ENCODE assay signal across 27 mouse cellular contexts in the genomic region with DNA sequence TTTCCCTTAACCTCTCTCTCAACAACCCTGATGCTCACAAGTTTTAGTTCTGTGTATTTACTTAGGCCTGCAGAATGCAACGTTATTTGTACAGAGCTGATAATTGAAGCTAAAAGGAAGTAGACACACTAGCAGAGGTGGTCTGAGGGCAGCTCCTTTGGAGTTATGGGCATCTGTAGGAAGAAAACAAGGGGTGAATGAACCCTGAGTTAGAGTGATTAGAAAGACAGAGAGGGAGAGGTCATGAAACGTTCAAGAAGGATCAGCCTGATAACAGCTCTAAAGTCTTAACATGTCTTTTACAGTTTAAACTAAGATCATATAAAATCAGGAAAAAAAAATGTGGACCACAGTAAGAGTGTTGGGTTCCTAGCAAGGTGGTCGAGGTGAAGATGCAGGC. TPM values are rescaled to one million over a fixed set of nuclear protein-coding genes. Genes with fewer than 3 reads are reported as not detected.
DNase-seq lines count a peak whose midpoint lies in the region; ATAC-seq and TF ChIP-seq lines count a peak whose summit lies in the region.
"Had no signal": no experiment of that assay in that cellular context is flagged by ENCODE, and none has a peak within 500 bp of the region (broad histone marks: within the 10 kb centered on the region; RNA-seq: fewer than 3 reads in every experiment).

No protein-coding gene starts in this region.

- H3K36me3 ChIP-seq in liver, embryonic 12.5 days: peaks cover 98% of the 10 kb centered on the region
- peaks cover 80% of the 10 kb centered on the region for H3K36me3 ChIP-seq in liver, postnatal 0 days (replicated peaks; ENCODE audit: insufficient read depth, low read length)
- peaks cover 98% of the 10 kb centered on the region for H3K36me3 ChIP-seq in hindbrain, embryonic 13.5 days
- H3K36me3 ChIP-seq in limb, embryonic 10.5 days: peaks cover 98% of the 10 kb centered on the region

- no peak overlapping the region for H3K4me3 ChIP-seq in liver, embryonic 12.5 days
- no peak overlapping the region for H3K4me3 ChIP-seq in liver, postnatal 0 days (ENCODE audit: low read depth, low read length)
- no peak overlapping the region for H3K4me3 ChIP-seq in hindbrain, embryonic 13.5 days
- no peak overlapping the region for H3K4me3 ChIP-seq in limb, embryonic 10.5 days
- H3K4me3 ChIP-seq: embryonic facial prominence, embryonic 15.5 days; forebrain, embryonic 12.5 days; heart, adult 2 months; heart, embryonic 15.5 days had no signal

- peak; percentile 24; the same call in 1 of the 2 replicates for ATAC-seq in liver, embryonic 12.5 days
- peak; percentile 89 for ATAC-seq in erythroid progenitor cell, adult 5-6 weeks (replicated peaks; ENCODE audit: low FRiP score, poor library complexity, severe bottlenecking)
- ATAC-seq in liver, postnatal 0 days: peak; percentile 44; the same call in 1 of the 2 replicates
- no peak for ATAC-seq in hindbrain, embryonic 13.5 days (ENCODE audit: low FRiP score)
- ATAC-seq: CD4-positive, CD25-positive, alpha-beta regulatory T cell, adult 4 months; forebrain, embryonic 16.5 days had no signal

- DNase-seq in liver: no peak
- DNase-seq in liver, postnatal 0 days: no peak
- DNase-seq in embryo, embryonic 9.5 days (ENCODE audit: extremely low spot score): no peak
- DNase-seq in limb, embryonic 10.5 days (ENCODE audit: low spot score): no peak
- DNase-seq: adrenal gland, postnatal 14 days; B cell, adult 2 months; cerebellum, adult 2 months; cerebellum, postnatal 10 days; gastrocnemius, postnatal 10 days; heart, adult 2 months; heart, postnatal 14 days had no signal

- no peaks in the 10 kb centered on the region for H3K27me3 ChIP-seq in liver, embryonic 12.5 days (replicated peaks)
- H3K27me3 ChIP-seq in liver, postnatal 0 days (ENCODE audit: insufficient read depth, low read length): no peaks in the 10 kb centered on the region
- H3K27me3 ChIP-seq in hindbrain, embryonic 13.5 days: no peaks in the 10 kb centered on the region
- H3K27me3 ChIP-seq in limb, embryonic 10.5 days (ENCODE audit: low read depth, poor library complexity, severe bottlenecking): no peaks in the 10 kb centered on the region
- H3K27me3 ChIP-seq: embryonic facial prominence, embryonic 15.5 days; forebrain, embryonic 12.5 days; heart, embryonic 15.5 days had no signal

- H3K27ac ChIP-seq in liver, embryonic 12.5 days: no peak overlapping the region
- no peak overlapping the region for H3K27ac ChIP-seq in liver, postnatal 0 days (ENCODE audit: low read depth)
- H3K27ac ChIP-seq in hindbrain, embryonic 13.5 days: no peak overlapping the region
- no peak overlapping the region for H3K27ac ChIP-seq in limb, embryonic 10.5 days
- H3K27ac ChIP-seq: embryonic facial prominence, embryonic 15.5 days; forebrain, embryonic 12.5 days; heart, adult 2 months; heart, embryonic 15.5 days; hindbrain, embryonic 14.5 days had no signal

- peak; percentile 65; the same call in 1 of the 2 replicates for TF ChIP-seq EP300 in liver, postnatal 0 days (IDR thresholded peaks at IDR 0.05; ENCODE audit: low read depth)

- H3K4me2 ChIP-seq in liver, embryonic 12.5 days: no peak overlapping the region
- no peak overlapping the region for H3K4me2 ChIP-seq in liver, postnatal 0 days (ENCODE audit: low read depth, low read length)
- H3K4me2 ChIP-seq in hindbrain, embryonic 13.5 days: no peak overlapping the region
- H3K4me2 ChIP-seq: embryonic facial prominence, embryonic 15.5 days; forebrain, embryonic 12.5 days; heart, embryonic 11.5 days; heart, embryonic 15.5 days; hindbrain, embryonic 14.5 days had no signal

- no peak overlapping the region; the same call in 1 of the 2 replicates for H3K9ac ChIP-seq in liver, embryonic 12.5 days
- H3K9ac ChIP-seq in liver, postnatal 0 days (replicated peaks): no peak overlapping the region
- H3K9ac ChIP-seq in hindbrain, embryonic 13.5 days: no peak overlapping the region
- H3K9ac ChIP-seq: embryonic facial prominence, embryonic 15.5 days; forebrain, embryonic 12.5 days; heart, embryonic 15.5 days; hindbrain, embryonic 14.5 days had no signal

- 53% methylated on average over 3 of the region's 3 CpGs for WGBS in liver, embryonic 12.5 days (ENCODE audit: insufficient replicate concordance)
- WGBS in liver, postnatal 0 days (ENCODE audit: insufficient replicate concordance): 55% methylated on average over 3 of the region's 3 CpGs
- WGBS in hindbrain, embryonic 13.5 days: 92% methylated on average over 3 of the region's 3 CpGs
- 90% methylated on average over 3 of the region's 3 CpGs for WGBS in limb, embryonic 10.5 days

- H3K4me1 ChIP-seq in liver, embryonic 12.5 days: peaks cover 13% of the 10 kb centered on the region
- H3K4me1 ChIP-seq in liver, postnatal 0 days (ENCODE audit: insufficient read depth): no peaks in the 10 kb centered on the region
- H3K4me1 ChIP-seq in hindbrain, embryonic 13.5 days (replicated peaks): no peaks in the 10 kb centered on the region
- no peaks in the 10 kb centered on the region for H3K4me1 ChIP-seq in limb, embryonic 10.5 days
- H3K4me1 ChIP-seq: embryonic facial prominence, embryonic 15.5 days; forebrain, embryonic 12.5 days; heart, embryonic 15.5 days had no signal

- H3K9me3 ChIP-seq in liver, embryonic 12.5 days (replicated peaks): no peaks in the 10 kb centered on the region
- no peaks in the 10 kb centered on the region for H3K9me3 ChIP-seq in liver, postnatal 0 days (ENCODE audit: low read length)
- H3K9me3 ChIP-seq in hindbrain, embryonic 13.5 days: no peaks in the 10 kb centered on the region
- H3K9me3 ChIP-seq in limb, embryonic 10.5 days (replicated peaks): no peaks in the 10 kb centered on the region
- H3K9me3 ChIP-seq: embryonic facial prominence, embryonic 15.5 days; forebrain, embryonic 12.5 days; G1E; heart, embryonic 15.5 days had no signal

- no peak for TF ChIP-seq CTCF in liver, postnatal 0 days (IDR thresholded peaks at IDR 0.05; ENCODE audit: low read depth)

RNA-seq across cellular contexts. Expression of a gene that starts 23.2 kb away (rescaled TPM):
- 23.9 and 25.8 TPM in 2 replicates for polyA plus RNA-seq in liver, embryonic 12.5 days (2016; fragmentation: Nextera tagmentation; extraction: Ambion mirVana)
- 15.5 and 19.3 TPM in 2 replicates for total RNA-seq in erythroid progenitor cell, adult 5-6 weeks (2015; ENCODE audit: low replicate concordance)
- 12.1 and 13.9 TPM in 2 replicates for total RNA-seq in erythroid progenitor cell, adult 5-6 weeks (2017; ENCODE audit: low replicate concordance)
- 6.2 and 7.5 TPM in 2 replicates for polyA plus RNA-seq in liver, postnatal 0 days (2015; fragmentation: Nextera tagmentation; extraction: Ambion mirVana)
- polyA plus RNA-seq in hindbrain, embryonic 13.5 days (2015; fragmentation: Nextera tagmentation; extraction: Ambion mirVana): 21.6 and 24.0 TPM in 2 replicates
- 74.4 and 77.1 TPM in 2 replicates for polyA plus RNA-seq in limb, embryonic 10.5 days (2016; fragmentation: Nextera tagmentation; extraction: Ambion mirVana)

RNA-seq across cellular contexts. Expression of a gene that starts 23.2 kb away (rescaled TPM):
- 15.5 and 17.5 TPM in 2 replicates for polyA plus RNA-seq in liver, embryonic 12.5 days (2016; fragmentation: Nextera tagmentation; extraction: Ambion mirVana)
- total RNA-seq in erythroid progenitor cell, adult 5-6 weeks (2015; ENCODE audit: low replicate concordance): 1.3 TPM in 1 of 2 replicates, not detected in the other
- 1.0 TPM in 1 of 2 replicates, not detected in the other for total RNA-seq in erythroid progenitor cell, adult 5-6 weeks (2017; ENCODE audit: low replicate concordance)
- polyA plus RNA-seq in liver, postnatal 0 days (2015; fragmentation: Nextera tagmentation; extraction: Ambion mirVana): 14.0 and 14.1 TPM in 2 replicates
- polyA plus RNA-seq in hindbrain, embryonic 13.5 days (2015; fragmentation: Nextera tagmentation; extraction: Ambion mirVana): 33.7 TPM in 2 replicates
- 26.8 and 27.5 TPM in 2 replicates for polyA plus RNA-seq in limb, embryonic 10.5 days (2016; fragmentation: Nextera tagmentation; extraction: Ambion mirVana)

RNA-seq across cellular contexts. Expression of a gene that starts 28.5 kb away (rescaled TPM):
- not detected in 2 replicates for polyA plus RNA-seq in liver, embryonic 12.5 days (2016; fragmentation: Nextera tagmentation; extraction: Ambion mirVana)
- not detected in 2 replicates for total RNA-seq in erythroid progenitor cell, adult 5-6 weeks (2015; ENCODE audit: low replicate concordance)
- not detected in 2 replicates for total RNA-seq in erythroid progenitor cell, adult 5-6 weeks (2017; ENCODE audit: low replicate concordance)
- not detected in 2 replicates for polyA plus RNA-seq in liver, postnatal 0 days (2015; fragmentation: Nextera tagmentation; extraction: Ambion mirVana)
- not detected in 2 replicates for polyA plus RNA-seq in hindbrain, embryonic 13.5 days (2015; fragmentation: Nextera tagmentation; extraction: Ambion mirVana)
- not detected in 2 replicates for polyA plus RNA-seq in limb, embryonic 10.5 days (2016; fragmentation: Nextera tagmentation; extraction: Ambion mirVana)
- total RNA-seq: adrenal gland, adult 18-20 months; adrenal gland, postnatal 14 days; G1E; gastrocnemius, postnatal 10 days; gastrocnemius, postnatal 4 days; hematopoietic stem cell, adult 5-6 weeks had no signal
- polyA plus RNA-seq: cerebellum, adult 2 months; embryonic facial prominence, embryonic 11.5 days; embryonic facial prominence, embryonic 15.5 days; forebrain, embryonic 12.5 days; forebrain, embryonic 16.5 days; frontal cortex, adult 2 months; G1E; heart, adult 2 months; heart, embryonic 11.5 days; heart, embryonic 15.5 days; hindbrain, embryonic 14.5 days had no signal

RNA-seq across cellular contexts. Expression of a gene that starts 43.3 kb away (rescaled TPM):
- polyA plus RNA-seq in liver, embryonic 12.5 days (2016; fragmentation: Nextera tagmentation; extraction: Ambion mirVana): 6.9 and 7.4 TPM in 2 replicates
- total RNA-seq in erythroid progenitor cell, adult 5-6 weeks (2015; ENCODE audit: low replicate concordance): 6.1 and 11.3 TPM in 2 replicates
- 2.8 and 9.6 TPM in 2 replicates for total RNA-seq in erythroid progenitor cell, adult 5-6 weeks (2017; ENCODE audit: low replicate concordance)
- 19.3 and 23.2 TPM in 2 replicates for polyA plus RNA-seq in liver, postnatal 0 days (2015; fragmentation: Nextera tagmentation; extraction: Ambion mirVana)
- polyA plus RNA-seq in hindbrain, embryonic 13.5 days (2015; fragmentation: Nextera tagmentation; extraction: Ambion mirVana): 6.5 and 8.3 TPM in 2 replicates
- 1.4 and 3.3 TPM in 2 replicates for polyA plus RNA-seq in limb, embryonic 10.5 days (2016; fragmentation: Nextera tagmentation; extraction: Ambion mirVana)

RNA-seq across cellular contexts. Expression of a gene that starts 49.8 kb away (rescaled TPM):
- polyA plus RNA-seq in liver, embryonic 12.5 days (2016; fragmentation: Nextera tagmentation; extraction: Ambion mirVana): 30.3 and 33.7 TPM in 2 replicates
- 6.5 and 8.4 TPM in 2 replicates for total RNA-seq in erythroid progenitor cell, adult 5-6 weeks (2015; ENCODE audit: low replicate concordance)
- total RNA-seq in erythroid progenitor cell, adult 5-6 weeks (2017; ENCODE audit: low replicate concordance): 5.4 and 10.8 TPM in 2 replicates
- polyA plus RNA-seq in liver, postnatal 0 days (2015; fragmentation: Nextera tagmentation; extraction: Ambion mirVana): 13.9 and 14.4 TPM in 2 replicates
- polyA plus RNA-seq in hindbrain, embryonic 13.5 days (2015; fragmentation: Nextera tagmentation; extraction: Ambion mirVana): 146 and 160 TPM in 2 replicates
- 76.5 and 90.3 TPM in 2 replicates for polyA plus RNA-seq in limb, embryonic 10.5 days (2016; fragmentation: Nextera tagmentation; extraction: Ambion mirVana)
